In genomic region chr3:130708529-130708928, GRCm38 (mm10) we compare ENCODE assay signal across 8 mouse cellular contexts. TPM values are rescaled to one million over a fixed set of nuclear protein-coding genes. Genes with fewer than 3 reads are reported as not detected.
A peak's percentile ranks its signal among the peaks of the same experiment; 100 is the strongest.
DNase-seq lines count a peak whose midpoint lies in the region; ATAC-seq and TF ChIP-seq lines count a peak whose summit lies in the region.

No protein-coding gene starts in this region.

- WGBS in heart, embryonic 11.5 days (ENCODE audit: insufficient replicate concordance): 2% methylated on average over 5 of the region's 5 CpGs
- WGBS in hindbrain, embryonic 10.5 days: 4% methylated on average over 5 of the region's 5 CpGs
- WGBS in lung, embryonic 16.5 days: 0% methylated on average over 5 of the region's 5 CpGs
- 1% methylated on average over 5 of the region's 5 CpGs for WGBS in stomach, postnatal 0 days

- H3K9ac ChIP-seq in heart, embryonic 11.5 days (ENCODE audit: low read depth, low read length): peak overlapping the region; percentile 92
- peak overlapping the region; percentile 96 for H3K9ac ChIP-seq in lung, embryonic 16.5 days (ENCODE audit: low read length)
- H3K9ac ChIP-seq in stomach, postnatal 0 days (ENCODE audit: low read length): peak overlapping the region; percentile 76

- H3K27ac ChIP-seq in heart, embryonic 11.5 days (ENCODE audit: low read depth, low read length): peak overlapping the region; percentile 88
- peak overlapping the region; percentile 92 for H3K27ac ChIP-seq in hindbrain, embryonic 10.5 days
- peak overlapping the region; percentile 89 for H3K27ac ChIP-seq in lung, embryonic 16.5 days (ENCODE audit: low read length)
- peak overlapping the region; percentile 76 for H3K27ac ChIP-seq in stomach, postnatal 0 days (replicated peaks)

- H3K36me3 ChIP-seq in heart, embryonic 11.5 days (ENCODE audit: control insufficient read depth, insufficient read depth, low read length): peaks cover under 1% of the 10 kb centered on the region; the same call in 1 of the 2 replicates
- peaks cover 19% of the 10 kb centered on the region for H3K36me3 ChIP-seq in hindbrain, embryonic 10.5 days
- peaks cover 4% of the 10 kb centered on the region; the same call in 1 of the 2 replicates for H3K36me3 ChIP-seq in lung, embryonic 16.5 days (ENCODE audit: control insufficient read depth, insufficient read depth, low read length)
- no peaks in the 10 kb centered on the region for H3K36me3 ChIP-seq in stomach, postnatal 0 days (ENCODE audit: control insufficient read depth, insufficient read depth, low read length)

- intact Hi-C loops in heart, postnatal 25 days (cut with DNase I): loop anchor here (10.0 kb wide), 1 partner anchor 874 kb away; the partner anchor contains the start of genes Cfi and Gar1

- no peak for DNase-seq in heart, postnatal 25 days (ENCODE audit: low spot score)
- peak; percentile 63 for DNase-seq in adipocyte (ENCODE audit: low spot score)
- no peak for DNase-seq in hindbrain, embryonic 10.5 days (ENCODE audit: low spot score)
- DNase-seq in stomach, postnatal 0 days (ENCODE audit: low spot score): no peak
- DNase-seq in cerebellum, adult 8-10 months: no peak

- peak overlapping the region; percentile 84 for H3K4me3 ChIP-seq in heart, embryonic 11.5 days (ENCODE audit: low read depth, low read length)
- peak overlapping the region; percentile 67 for H3K4me3 ChIP-seq in hindbrain, embryonic 10.5 days
- H3K4me3 ChIP-seq in lung, embryonic 16.5 days (ENCODE audit: low read length): peak overlapping the region; percentile 96
- H3K4me3 ChIP-seq in stomach, postnatal 0 days (ENCODE audit: low read depth, low read length): peak overlapping the region; percentile 76

- TF ChIP-seq EP300 in stomach, postnatal 0 days (optimal IDR thresholded peaks at IDR 0.05): no peak

- peaks cover 7% of the 10 kb centered on the region for H3K4me1 ChIP-seq in heart, embryonic 11.5 days (ENCODE audit: control insufficient read depth, insufficient read depth, low read length)
- peaks cover 19% of the 10 kb centered on the region for H3K4me1 ChIP-seq in hindbrain, embryonic 10.5 days (replicated peaks)
- H3K4me1 ChIP-seq in lung, embryonic 16.5 days (replicated peaks; ENCODE audit: control insufficient read depth, insufficient read depth, low read length): peaks cover 12% of the 10 kb centered on the region
- H3K4me1 ChIP-seq in stomach, postnatal 0 days (replicated peaks; ENCODE audit: control insufficient read depth, insufficient read depth): no peaks in the 10 kb centered on the region; the same call in 1 of the 2 replicates

- no peaks in the 10 kb centered on the region for H3K9me3 ChIP-seq in heart, embryonic 11.5 days (replicated peaks; ENCODE audit: control insufficient read depth, low read length)
- H3K9me3 ChIP-seq in hindbrain, embryonic 10.5 days: no peaks in the 10 kb centered on the region
- no peaks in the 10 kb centered on the region for H3K9me3 ChIP-seq in lung, embryonic 16.5 days (ENCODE audit: control insufficient read depth, low read length)
- H3K9me3 ChIP-seq in stomach, postnatal 0 days (ENCODE audit: control insufficient read depth, low read length): no peaks in the 10 kb centered on the region

- TF ChIP-seq CTCF in stomach, postnatal 0 days (IDR thresholded peaks at IDR 0.05; ENCODE audit: low read depth): no peak

- peak overlapping the region; percentile 76 for H3K4me2 ChIP-seq in heart, embryonic 11.5 days
- H3K4me2 ChIP-seq in lung, embryonic 16.5 days (ENCODE audit: low read depth, low read length): peak overlapping the region; percentile 79
- peak overlapping the region; percentile 65 for H3K4me2 ChIP-seq in stomach, postnatal 0 days (replicated peaks; ENCODE audit: low read depth)

- no peak for ATAC-seq in heart, embryonic 11.5 days (replicated peaks; ENCODE audit: insufficient number of reproducible peaks, low FRiP score, low TSS enrichment)
- ATAC-seq in lung, embryonic 16.5 days (ENCODE audit: low read depth): peak; percentile 15; the same call in 1 of the 2 replicates
- no peak for ATAC-seq in stomach, postnatal 0 days (ENCODE audit: low FRiP score, low TSS enrichment)
- no peak for ATAC-seq in inflammation-experienced regulatory T-cells, adult 6 months

- no peaks in the 10 kb centered on the region for H3K27me3 ChIP-seq in heart, embryonic 11.5 days (ENCODE audit: control insufficient read depth, insufficient read depth, low read length)
- no peaks in the 10 kb centered on the region for H3K27me3 ChIP-seq in hindbrain, embryonic 10.5 days (ENCODE audit: insufficient read depth, poor library complexity, severe bottlenecking)
- H3K27me3 ChIP-seq in lung, embryonic 16.5 days (ENCODE audit: control insufficient read depth, insufficient read depth, low read depth, low read length): no peaks in the 10 kb centered on the region
- no peaks in the 10 kb centered on the region for H3K27me3 ChIP-seq in stomach, postnatal 0 days (ENCODE audit: control insufficient read depth, insufficient read depth, low read length)

RNA-seq across cellular contexts. Expression of gene Ostc, which starts 0.7 kb away (rescaled TPM):
- polyA plus RNA-seq in heart, embryonic 11.5 days (2014; fragmentation: Nextera tagmentation; extraction: Ambion mirVana): 282 and 300 TPM in 2 replicates
- 10 to 100 TPM; 51.5 to 55.2 TPM for total RNA-seq in heart, postnatal 25 days (2021)
- polyA plus RNA-seq in hindbrain, embryonic 10.5 days (2016; fragmentation: Nextera tagmentation; extraction: Ambion mirVana): 311 and 318 TPM in 2 replicates
- 351 and 390 TPM in 2 replicates for polyA plus RNA-seq in lung, embryonic 16.5 days (2015; fragmentation: Nextera tagmentation; extraction: Ambion mirVana)
- polyA plus RNA-seq in stomach, postnatal 0 days (2015; fragmentation: Nextera tagmentation; extraction: Ambion mirVana): 283 and 300 TPM in 2 replicates
- polyA plus RNA-seq in inflammation-experienced regulatory T-cells, adult 6 months (2017; shearing (Covaris generic)): 100 to 1,000 TPM; 188 to 262 (median 188) TPM

RNA-seq across cellular contexts. Expression of gene Rpl34, which starts 21.7 kb away (rescaled TPM):
- 614 and 626 TPM in 2 replicates for polyA plus RNA-seq in heart, embryonic 11.5 days (2014; fragmentation: Nextera tagmentation; extraction: Ambion mirVana)
- 100 to 1,000 TPM; 365 to 388 TPM for total RNA-seq in heart, postnatal 25 days (2021)
- polyA plus RNA-seq in hindbrain, embryonic 10.5 days (2016; fragmentation: Nextera tagmentation; extraction: Ambion mirVana): 772 and 890 TPM in 2 replicates
- polyA plus RNA-seq in lung, embryonic 16.5 days (2015; fragmentation: Nextera tagmentation; extraction: Ambion mirVana): 840 and 884 TPM in 2 replicates
- 793 and 825 TPM in 2 replicates for polyA plus RNA-seq in stomach, postnatal 0 days (2015; fragmentation: Nextera tagmentation; extraction: Ambion mirVana)
- 1,000 to 10,000 TPM; 1,409 to 2,029 (median 2,022) TPM for polyA plus RNA-seq in inflammation-experienced regulatory T-cells, adult 6 months (2017; shearing (Covaris generic))
